Mouse (Mus musculus) cerebellum, adult 9-10 months (tissue): ENCODE data around the gene Specc1l.
A peak's percentile ranks its signal among the peaks of the same experiment; 100 is the strongest.

ENCODE experiments used
- DNase-seq: peaks from one replicate; pipeline ENCODE4 v3.0.0; 2022

Gene Specc1l

GRCm38 (mm10) chr10:75211807-75212645, at the start of gene Specc1l:
Gene Specc1l (plus strand): TSS chr10:75212073.
- peak; percentile 96 for DNase-seq

DNA sequence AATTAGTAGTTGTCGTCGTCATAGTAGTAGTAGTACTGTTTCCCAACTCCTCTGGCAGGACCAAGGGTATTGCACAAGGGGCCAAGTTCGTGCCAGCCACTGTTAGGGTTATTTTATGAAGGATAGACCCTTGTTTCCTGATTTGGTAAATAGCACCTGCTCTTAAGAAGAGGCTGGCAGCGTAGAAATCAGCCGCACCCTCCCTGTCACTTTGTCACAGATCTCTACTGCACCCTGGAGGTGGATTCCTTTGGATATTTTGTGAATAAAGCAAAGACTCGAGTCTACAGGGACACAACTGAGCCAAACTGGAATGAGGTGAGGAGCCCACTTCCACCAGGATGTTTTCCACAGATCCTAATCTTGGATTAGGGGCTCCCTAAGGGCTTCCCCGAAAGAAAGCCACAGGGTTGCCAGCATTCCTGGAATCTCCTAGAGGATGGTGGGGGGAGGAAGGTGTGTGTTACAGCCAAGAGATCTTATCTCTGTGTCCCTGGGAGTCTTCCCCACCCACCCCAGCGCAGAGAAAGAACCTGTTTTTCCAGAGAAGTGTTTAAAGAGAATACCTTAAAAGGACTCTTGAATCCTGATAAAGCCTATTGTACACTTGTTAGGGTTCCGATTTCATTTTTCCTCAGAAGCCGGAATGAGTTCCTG, 45.9 kb upstream of the Specc1l start:
- no peak for DNase-seq

DNA sequence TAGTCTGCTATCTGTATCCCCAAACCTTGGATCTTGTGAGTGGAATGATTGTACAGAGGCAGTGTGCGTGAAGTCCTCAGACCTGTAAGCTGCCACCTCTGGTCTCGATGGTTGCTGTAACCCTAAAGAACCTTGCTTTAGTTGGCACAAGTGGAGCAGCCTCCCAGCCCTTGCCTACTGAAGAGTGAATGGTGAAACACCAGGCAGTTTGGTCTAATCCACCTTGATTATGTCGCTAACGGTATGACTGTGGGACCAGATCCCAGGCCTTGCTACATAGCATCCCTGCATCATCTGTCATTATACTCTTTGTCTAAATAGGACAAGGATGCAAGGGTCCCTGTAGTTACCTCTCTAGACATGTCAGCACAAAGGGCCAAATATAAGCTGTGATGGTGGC, 45.3 kb upstream of the Specc1l start:
- no peak for DNase-seq

GRCm38 (mm10) chr10:75170207-75170850, 41.5 kb upstream of the Specc1l start:
- DNase-seq: no peak

DNA sequence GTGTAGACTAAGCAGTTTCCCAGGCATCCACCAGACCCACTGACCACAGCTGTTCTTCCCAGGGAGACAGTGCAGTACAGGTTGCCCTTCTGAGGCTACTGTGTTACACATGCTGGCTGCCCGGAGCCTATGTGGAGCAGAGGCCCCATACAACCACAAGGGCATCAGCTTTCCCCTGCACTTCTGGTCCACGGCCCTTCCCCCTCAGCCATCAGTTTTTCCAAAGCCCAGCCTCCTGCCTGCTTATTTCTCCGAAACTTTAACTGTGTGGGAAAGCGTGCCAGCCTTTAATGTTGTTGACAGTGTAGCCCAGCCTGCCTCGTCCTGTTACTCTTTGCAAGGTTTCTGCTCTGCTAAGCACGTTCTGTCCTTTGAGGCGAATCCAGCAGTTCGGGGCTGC, 38.8 kb upstream of the Specc1l start:
- no peak for DNase-seq

- no peak for DNase-seq
These were observed 38.2 kb upstream of the Specc1l start for GRCm38 (mm10) chr10:75173712-75174111.

- DNase-seq: no peak
These were observed 35.4 kb upstream of the Specc1l start for GRCm38 (mm10) chr10:75176494-75176893.

- no peak for DNase-seq
These were observed 33.0 kb upstream of the Specc1l start for GRCm38 (mm10) chr10:75178911-75179310.

DNA sequence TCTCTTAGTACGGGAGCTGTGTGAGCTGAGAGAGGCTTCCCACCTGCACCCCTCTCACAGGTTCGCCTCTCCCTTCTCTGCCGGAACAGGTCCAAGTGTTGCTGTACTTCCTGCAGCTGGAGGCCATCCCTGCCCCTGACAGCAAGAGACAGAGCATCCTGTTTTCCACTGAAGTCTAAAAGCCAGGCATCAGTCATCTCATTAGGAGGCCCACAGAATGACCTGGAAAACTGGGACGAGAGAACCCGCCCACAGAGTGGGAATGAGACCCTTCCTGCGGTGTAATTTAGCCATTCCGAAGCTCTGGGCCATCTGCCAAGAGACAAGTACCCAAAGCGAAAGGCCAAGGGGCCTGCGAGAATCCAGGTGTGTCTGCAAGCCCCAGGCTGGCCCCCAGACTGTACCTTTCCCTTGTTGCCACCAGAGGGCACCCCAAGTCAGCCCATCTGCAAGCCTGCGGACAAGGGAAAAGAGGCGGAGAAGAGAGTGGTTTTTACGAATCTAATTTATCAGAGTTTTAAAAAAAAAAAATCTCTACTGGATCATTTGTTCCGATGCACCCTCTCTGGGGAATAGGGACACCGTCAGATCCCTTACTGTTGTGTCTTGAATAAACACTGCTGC, 29.6 kb upstream of the Specc1l start:
- DNase-seq: peak; percentile 80

DNA sequence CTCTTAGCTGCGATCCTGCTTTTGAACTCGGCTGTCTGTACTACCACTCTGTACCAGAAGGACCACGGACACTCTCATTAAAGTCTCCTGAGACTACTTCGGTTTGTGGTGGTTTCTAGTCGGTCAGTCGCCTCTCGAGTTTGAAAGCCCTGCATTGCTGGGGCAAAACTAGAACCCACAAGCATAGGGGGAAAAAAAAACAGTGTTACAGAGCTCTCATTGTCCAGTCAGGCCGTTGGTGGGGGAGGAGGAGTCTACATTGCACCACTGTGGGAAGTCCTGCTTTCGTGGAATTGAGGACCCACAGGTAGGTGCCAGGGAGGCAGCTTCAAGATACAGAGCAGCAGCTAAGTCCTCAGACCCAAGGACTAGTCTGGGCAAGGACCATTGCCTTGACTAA, 27.0 kb upstream of the Specc1l start:
- DNase-seq: no peak

DNA sequence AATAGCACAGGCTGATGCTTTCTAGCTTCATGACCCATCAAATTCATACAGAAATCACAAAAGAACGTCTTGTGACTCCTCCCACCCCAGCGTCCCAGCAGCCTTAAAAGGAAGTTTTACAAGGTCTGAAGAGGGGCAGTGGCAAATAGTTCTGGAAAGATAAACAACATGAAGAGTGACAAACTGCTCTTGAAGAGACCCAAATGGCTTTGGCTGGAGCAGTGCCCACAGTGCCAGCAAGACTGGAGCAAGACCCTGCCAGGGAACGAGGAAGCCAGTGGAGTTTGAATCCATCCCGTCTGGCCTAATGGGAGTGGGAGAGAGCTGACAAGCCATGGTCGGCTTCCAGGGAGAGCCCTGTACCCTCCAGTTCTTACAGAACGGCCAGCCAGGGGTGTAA, 25.3 kb upstream of the Specc1l start:
- DNase-seq: no peak

DNA sequence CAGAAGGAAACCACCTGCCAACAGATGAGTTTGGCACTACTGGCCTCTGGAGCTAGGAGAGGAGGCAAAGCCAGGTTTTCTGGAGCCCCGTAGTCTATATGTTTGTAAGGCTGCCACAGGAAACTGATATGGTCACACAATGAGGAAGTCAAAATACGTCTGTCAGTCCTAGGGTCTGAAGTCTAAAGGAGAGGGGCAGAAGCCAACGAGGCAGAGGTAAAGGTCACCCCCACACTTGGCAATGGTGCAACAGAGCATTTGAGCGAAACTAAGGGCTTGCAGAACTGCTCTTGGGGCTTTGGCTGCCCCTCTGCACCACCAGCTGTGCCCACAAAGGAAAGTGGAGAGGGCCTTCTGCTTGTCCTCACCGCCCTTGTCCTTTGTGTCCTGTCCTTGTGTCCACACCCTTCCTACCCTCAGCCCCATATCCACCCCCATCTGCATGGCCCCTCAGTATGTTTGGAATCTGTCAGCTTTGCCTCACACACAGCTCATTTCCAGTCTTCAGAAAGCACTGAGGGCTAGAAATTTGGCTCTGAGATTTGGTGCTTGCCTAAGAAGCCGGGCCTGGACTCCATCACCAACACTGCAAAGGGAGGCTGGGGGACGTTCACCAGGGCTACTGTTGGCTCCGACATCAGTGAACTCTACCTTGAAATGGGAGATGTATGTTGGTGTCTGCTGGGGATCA, 24.4 kb upstream of the Specc1l start:
- DNase-seq: no peak

- DNase-seq: no peak
These were observed 20.2 kb upstream of the Specc1l start for GRCm38 (mm10) chr10:75191647-75192046.

GRCm38 (mm10) chr10:75197817-75198216, 14.1 kb upstream of the Specc1l start:
- no peak for DNase-seq

DNA sequence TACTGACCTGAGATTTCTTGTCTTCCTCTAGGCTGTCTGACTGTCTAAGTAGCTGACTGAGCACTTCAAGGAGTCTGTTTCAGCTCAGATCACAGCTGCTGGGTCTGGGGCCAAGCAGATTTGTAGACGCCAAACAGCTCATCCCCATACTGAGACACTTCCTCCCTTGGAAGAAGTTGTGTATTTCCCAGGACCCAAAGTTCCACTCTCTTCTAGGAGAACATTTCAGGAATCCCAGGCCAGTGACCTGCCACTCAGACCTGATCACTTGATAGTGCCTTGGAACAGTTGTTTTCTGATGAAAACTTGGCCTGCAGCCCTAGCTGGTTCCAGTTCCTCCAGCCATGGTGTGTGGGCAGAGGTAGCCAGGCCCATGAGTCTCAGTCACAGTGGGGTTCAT, 11.1 kb upstream of the Specc1l start:
- no peak for DNase-seq

- DNase-seq: no peak
These were observed 5.7 kb upstream of the Specc1l start for GRCm38 (mm10) chr10:75206192-75206591.

- peak; percentile 55 for DNase-seq
These were observed 1.0 kb upstream of the Specc1l start for GRCm38 (mm10) chr10:75210841-75211240.

GRCm38 (mm10) chr10:75212981-75213380, 1.1 kb downstream of the Specc1l start:
- peak; percentile 79 for DNase-seq

GRCm38 (mm10) chr10:75220722-75221121, 8.8 kb downstream of the Specc1l start:
- no peak for DNase-seq

- no peak for DNase-seq
These were observed 10.2 kb downstream of the Specc1l start for GRCm38 (mm10) chr10:75221936-75222610.

- DNase-seq: no peak
These were observed 10.7 kb downstream of the Specc1l start for GRCm38 (mm10) chr10:75222611-75222998.

DNA sequence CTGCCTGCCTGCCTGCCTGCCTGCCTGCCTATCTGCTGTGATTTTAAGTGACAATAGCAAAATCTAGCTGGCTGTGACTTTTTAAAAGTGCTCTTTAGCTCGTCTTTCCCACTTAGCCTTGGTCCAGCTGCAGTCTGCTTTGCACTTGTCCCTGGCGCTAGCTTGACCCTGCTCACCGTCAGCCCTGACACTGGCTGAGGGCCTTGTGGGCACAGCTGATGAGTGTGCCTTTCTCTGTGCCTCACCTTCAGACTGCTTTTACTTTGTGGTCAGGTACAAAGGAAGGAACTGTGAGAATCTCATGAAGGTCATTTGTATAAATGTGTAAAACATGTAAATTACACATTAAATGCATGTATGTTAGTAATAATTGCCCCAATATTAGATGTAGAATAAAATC, 12.3 kb downstream of the Specc1l start:
- DNase-seq: no peak
